Mouse (Mus musculus): ENCODE data around the gene Vgll2. TPM values are rescaled to one million over a fixed set of nuclear protein-coding genes. Genes with fewer than 3 reads are reported as not detected.

Vgll2 gene
- total RNA-seq (2017): not detected in 2 replicates

DNA sequence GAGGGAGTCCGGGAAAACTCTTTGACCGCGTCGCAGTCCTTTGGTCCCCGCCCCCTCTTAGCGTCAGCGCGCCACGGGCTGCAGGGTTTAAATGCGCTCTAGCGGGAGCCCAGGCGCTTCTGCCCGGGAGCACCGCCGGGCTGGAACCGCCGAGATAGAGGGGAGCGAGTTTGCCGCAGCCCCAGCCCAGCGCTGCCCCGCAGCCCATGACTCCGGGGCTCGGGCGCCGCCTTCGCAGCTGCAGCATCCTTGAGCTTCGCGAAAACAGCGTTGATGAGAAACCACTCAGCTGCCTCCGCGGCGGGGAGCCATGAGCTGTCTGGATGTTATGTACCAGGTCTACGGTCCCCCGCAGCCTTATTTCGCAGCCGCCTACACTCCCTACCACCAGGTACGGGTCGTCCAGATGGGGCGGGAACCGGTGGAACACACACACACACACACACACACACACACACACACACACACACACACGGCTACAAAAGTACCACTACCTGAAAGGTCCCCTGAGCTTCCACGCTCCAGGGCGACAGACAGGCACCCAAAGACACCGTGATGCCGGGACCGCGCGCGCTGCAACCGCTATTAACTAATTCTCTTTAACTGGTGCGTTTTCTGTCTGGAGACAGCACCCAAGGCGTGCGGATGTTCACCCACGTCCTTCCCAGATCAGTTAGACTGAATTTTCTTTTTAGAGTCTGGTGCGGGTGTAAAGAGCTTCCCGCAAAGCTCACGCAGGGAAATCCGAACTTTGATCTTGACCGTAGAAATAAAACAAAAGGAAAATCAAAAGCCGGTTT, at the start of gene Vgll2:
Vgll2 (plus strand) TSS at position 90 of the 800 bp plus-strand sequence.
- ATAC-seq (replicated peaks in 1 of 2; ENCODE audit: insufficient read depth in 1 of 2, low FRiP score in 2 of 2, low TSS enrichment in 1 of 2, low read depth in 1 of 2, poor library complexity in 2 of 2, severe bottlenecking in 2 of 2): peak; percentile 13 to 22; a peak in 1 of 4 replicates

DNA sequence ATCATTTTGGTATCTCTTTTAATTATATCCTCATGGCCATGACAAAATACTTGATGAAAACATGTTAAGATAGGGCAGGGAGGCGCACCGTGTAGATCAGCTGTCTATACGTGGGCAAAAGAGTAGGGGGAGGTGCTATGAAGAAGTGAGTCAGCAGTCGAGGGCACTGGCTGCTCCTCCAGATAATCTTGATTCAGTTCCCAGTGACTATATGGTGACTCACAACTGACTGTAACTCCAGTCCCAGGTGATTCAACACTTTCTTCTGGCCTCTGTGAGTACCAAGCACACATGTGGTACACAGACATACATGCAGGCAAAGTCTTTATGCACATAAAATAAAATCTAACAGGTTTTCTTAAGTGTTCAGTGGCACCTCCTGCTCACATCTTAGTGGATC, 47.2 kb upstream of the Vgll2 start:
- ATAC-seq (replicated peaks in 1 of 2; ENCODE audit: insufficient read depth in 1 of 2, low FRiP score in 2 of 2, low TSS enrichment in 1 of 2, low read depth in 1 of 2, poor library complexity in 2 of 2, severe bottlenecking in 2 of 2): no peak

DNA sequence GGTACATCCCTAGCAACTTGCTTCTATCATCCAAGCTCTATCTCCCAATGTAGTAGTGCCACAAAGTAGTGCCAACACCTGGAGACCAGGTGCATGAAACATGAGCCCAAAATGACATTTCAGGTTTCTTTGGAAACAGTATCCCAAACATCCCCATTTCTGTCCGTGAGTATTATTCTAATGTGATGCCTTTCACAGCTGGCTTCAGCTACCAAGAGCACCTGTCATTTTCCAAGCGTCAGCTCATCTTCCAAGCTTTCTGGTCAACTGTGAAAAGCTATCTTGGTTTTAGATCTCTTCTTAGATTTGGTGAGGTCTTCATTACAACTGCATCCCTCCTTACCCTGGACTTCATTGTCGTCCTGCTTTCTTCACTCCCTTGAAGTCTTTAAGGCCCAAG, 46.7 kb upstream of the Vgll2 start:
- no peak for ATAC-seq (replicated peaks in 1 of 2; ENCODE audit: insufficient read depth in 1 of 2, low FRiP score in 2 of 2, low TSS enrichment in 1 of 2, low read depth in 1 of 2, poor library complexity in 2 of 2, severe bottlenecking in 2 of 2)

DNA sequence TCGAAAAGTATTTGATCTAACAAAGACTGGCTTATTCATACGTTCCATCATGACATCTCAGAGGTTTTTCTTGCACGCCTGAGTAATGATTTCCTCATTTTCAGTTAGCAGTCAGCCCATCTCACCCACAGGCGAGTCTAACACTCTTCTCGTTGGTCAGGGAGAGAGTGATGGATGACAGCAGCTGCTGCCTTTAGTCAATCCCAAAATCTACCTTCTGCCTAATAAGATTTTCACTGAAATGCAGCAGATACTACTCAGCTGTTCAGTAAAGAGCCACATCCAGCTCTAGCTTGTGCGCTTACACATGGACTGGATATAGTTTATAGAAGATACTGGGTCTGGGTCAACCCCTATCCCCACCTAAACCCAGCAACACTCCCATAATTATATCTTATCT, 40.7 kb upstream of the Vgll2 start:
- no peak for ATAC-seq (replicated peaks in 1 of 2; ENCODE audit: insufficient read depth in 1 of 2, low FRiP score in 2 of 2, low TSS enrichment in 1 of 2, low read depth in 1 of 2, poor library complexity in 2 of 2, severe bottlenecking in 2 of 2)

DNA sequence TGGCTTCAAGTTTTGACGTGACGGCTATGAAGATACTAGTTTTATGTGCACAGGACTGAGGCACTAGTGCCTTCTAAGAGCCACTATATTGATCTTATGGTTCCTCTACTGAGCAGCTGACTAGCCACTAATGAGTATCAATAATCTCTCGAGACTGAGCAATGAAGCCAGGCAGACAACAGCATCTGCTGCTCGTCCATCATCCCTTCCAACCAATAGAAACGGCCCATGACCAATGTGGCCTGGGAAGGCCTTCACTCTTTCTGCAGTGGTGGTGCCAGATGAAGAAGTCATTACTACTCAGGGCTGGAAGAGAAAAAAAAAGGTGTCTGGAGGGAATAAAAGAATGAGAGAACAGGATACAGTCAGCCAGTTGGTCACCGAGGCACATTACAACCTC, 39.9 kb upstream of the Vgll2 start:
- no peak for ATAC-seq (replicated peaks in 1 of 2; ENCODE audit: insufficient read depth in 1 of 2, low FRiP score in 2 of 2, low TSS enrichment in 1 of 2, low read depth in 1 of 2, poor library complexity in 2 of 2, severe bottlenecking in 2 of 2)

DNA sequence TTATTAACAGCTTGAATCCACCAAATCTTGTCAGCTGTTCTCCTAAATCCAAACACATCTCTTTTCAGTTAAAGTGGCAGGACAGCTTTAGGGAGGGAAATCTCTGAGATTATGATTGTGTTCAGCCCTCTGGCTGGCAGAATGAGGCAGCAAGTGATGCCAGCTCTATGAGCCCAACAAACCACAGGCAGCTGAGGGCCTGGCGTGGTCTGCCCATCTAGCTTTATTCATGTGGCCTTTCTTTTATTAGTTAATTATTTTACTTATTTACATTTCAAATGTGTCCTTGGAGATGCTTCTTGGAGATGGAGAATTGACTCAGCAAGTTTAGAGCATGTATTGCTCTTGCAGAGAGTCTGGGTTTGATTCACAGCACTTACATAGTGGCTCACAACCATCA, 3.8 kb upstream of the Vgll2 start:
- ATAC-seq (replicated peaks in 1 of 2; ENCODE audit: insufficient read depth in 1 of 2, low FRiP score in 2 of 2, low TSS enrichment in 1 of 2, low read depth in 1 of 2, poor library complexity in 2 of 2, severe bottlenecking in 2 of 2): no peak

DNA sequence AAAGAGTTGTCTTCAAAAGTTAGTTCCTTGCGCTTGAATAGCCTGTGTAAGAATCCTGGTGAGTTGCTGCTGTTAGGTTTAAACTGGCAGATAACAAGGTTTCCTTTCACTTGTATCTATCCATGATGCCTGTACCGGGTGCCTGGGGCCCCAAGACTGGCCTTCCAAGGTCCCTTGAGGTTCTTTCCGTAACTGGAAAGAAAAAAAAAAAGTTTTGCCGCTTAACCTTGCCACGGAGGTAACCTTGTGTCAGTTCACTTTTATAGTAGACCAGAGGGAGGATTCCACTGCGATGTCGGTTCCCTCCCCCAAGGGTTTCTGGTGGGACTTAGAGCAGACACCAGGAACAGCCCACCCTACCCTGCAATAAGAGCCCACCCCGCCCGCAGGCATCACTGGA, 1.1 kb upstream of the Vgll2 start:
- ATAC-seq (replicated peaks in 1 of 2; ENCODE audit: insufficient read depth in 1 of 2, low FRiP score in 2 of 2, low TSS enrichment in 1 of 2, low read depth in 1 of 2, poor library complexity in 2 of 2, severe bottlenecking in 2 of 2): no peak

DNA sequence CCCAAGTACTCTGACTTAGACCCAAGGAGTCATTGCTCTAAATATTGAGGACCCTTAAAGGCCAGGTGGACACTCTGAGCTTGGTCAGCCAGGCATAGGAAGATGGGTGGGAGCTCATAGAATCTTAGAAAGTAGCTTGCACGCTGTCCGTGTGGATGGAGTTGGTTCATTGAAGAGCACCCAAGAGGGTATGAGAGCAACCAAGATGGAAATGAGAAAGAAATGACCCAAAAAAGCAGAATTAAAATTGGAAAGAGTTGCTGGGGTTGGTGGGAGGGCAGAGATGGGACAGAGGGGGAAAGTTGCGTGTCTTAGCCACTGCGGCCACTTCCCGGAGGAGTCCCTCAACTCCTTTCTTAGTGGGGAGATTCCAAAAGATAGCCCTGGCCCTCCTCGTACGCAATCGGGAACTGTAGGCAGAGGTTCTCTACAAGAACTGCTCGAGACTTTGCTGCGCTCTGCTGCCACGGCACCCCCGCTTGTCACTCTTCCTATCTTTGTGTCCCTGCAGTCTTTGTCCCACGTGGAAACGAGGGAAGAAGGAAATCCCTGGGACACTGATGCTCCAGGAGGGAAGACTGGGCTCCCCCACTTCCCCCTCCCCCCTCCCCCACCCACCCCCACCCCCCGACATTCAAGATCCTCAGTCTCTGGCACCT, 437 bp upstream of the Vgll2 start:
- ATAC-seq (replicated peaks in 1 of 2; ENCODE audit: insufficient read depth in 1 of 2, low FRiP score in 2 of 2, low TSS enrichment in 1 of 2, low read depth in 1 of 2, poor library complexity in 2 of 2, severe bottlenecking in 2 of 2): no peak

DNA sequence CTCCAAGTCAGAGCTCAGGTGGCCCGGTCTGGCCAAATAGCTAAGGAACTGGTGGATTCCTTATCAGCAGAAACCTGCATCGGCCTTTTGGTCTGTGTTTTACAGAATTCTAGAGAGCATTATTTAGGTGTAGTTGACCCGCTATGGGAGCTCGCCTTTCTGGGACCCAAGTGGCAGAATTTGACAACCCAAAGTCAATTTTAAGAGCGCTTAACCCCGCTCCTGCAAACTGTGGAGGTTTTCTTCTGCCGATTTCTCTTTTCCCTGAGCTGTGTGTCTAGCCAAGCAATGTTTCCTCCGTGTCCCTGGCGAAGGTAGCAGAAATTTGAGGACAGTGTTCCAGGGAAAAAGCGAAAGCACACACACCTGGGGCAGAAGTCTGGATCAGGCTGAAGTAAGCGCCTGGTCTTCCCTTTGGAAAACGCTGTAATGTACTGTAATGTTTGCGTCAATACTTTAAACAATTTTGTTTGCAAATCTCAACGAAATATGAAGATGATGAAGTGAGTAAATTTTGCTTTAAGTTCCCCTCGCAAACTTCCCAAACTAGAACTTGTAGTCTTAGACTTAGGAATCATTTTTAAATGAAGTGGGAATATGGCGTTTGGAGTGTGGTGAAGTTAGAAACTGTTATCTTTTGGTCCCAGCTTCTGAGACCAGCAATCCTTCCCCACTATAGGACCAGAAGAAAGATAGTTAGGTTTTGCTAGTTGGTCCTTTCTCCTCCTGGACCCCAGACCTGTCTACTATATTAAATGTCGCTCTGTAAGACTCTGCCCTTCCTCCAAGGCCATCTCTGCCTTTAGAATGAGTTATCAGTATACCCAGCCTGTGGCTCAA, 1.1 kb downstream of the Vgll2 start:
- no peak for ATAC-seq (replicated peaks in 1 of 2; ENCODE audit: insufficient read depth in 1 of 2, low FRiP score in 2 of 2, low TSS enrichment in 1 of 2, low read depth in 1 of 2, poor library complexity in 2 of 2, severe bottlenecking in 2 of 2)

DNA sequence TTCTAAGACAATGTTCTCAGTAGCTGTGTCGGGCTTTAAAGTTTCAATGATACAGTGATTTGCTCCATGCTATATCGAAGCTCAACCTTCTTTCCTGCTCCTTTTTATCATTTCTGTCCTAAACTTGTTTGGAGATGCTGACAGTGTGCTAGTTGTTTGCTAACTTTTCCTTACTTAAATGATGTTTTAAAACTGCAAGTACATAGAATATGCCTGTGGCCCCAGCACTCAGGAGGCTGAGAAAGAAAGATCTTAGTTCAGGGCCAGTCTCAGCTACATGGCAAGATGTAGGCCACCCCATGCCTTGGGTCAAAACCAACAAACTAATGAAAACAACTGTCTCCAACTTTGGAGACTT, 1.7 kb downstream of the Vgll2 start:
- ATAC-seq (replicated peaks in 1 of 2; ENCODE audit: insufficient read depth in 1 of 2, low FRiP score in 2 of 2, low TSS enrichment in 1 of 2, low read depth in 1 of 2, poor library complexity in 2 of 2, severe bottlenecking in 2 of 2): no peak

DNA sequence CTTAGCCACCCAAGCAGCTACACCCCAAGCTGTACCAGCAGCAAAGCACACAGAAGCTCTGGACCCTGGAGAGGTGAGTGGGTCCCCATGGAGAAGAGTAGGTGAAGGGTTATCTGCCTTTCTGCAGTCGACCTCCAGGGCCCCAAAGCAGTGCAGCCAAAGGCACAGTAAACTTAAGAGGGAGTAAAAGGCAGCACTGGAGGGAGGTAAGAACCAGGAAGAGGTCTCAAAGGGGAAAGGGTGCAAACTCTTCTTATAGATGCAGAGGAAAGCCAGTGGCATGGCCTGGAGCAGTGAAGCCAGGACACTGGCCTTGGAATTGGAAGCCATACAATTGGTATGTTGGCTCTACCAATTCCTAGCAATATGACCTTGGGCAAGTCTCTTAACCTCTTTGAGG, 3.0 kb downstream of the Vgll2 start:
- ATAC-seq (replicated peaks in 1 of 2; ENCODE audit: insufficient read depth in 1 of 2, low FRiP score in 2 of 2, low TSS enrichment in 1 of 2, low read depth in 1 of 2, poor library complexity in 2 of 2, severe bottlenecking in 2 of 2): no peak

DNA sequence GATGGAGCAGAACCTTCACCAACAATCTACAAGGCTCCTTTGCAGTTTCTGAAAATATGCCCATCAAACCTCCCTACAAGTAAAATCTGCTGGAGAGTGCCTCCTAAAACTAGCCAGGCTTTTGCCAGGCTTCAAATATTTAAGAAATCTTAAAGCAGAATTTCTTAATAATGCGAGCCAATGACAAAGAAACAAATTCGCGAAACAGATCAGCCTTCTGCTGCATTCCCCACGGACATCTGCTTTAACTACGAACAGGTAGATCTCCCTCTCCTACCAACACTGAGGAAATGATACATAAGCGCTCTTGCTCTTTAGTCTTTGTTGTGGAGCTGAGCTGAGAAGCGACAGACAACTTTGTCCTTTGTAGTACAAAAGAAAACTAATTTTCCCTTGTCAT, 3.5 kb downstream of the Vgll2 start:
- ATAC-seq (replicated peaks in 1 of 2; ENCODE audit: insufficient read depth in 1 of 2, low FRiP score in 2 of 2, low TSS enrichment in 1 of 2, low read depth in 1 of 2, poor library complexity in 2 of 2, severe bottlenecking in 2 of 2): no peak

DNA sequence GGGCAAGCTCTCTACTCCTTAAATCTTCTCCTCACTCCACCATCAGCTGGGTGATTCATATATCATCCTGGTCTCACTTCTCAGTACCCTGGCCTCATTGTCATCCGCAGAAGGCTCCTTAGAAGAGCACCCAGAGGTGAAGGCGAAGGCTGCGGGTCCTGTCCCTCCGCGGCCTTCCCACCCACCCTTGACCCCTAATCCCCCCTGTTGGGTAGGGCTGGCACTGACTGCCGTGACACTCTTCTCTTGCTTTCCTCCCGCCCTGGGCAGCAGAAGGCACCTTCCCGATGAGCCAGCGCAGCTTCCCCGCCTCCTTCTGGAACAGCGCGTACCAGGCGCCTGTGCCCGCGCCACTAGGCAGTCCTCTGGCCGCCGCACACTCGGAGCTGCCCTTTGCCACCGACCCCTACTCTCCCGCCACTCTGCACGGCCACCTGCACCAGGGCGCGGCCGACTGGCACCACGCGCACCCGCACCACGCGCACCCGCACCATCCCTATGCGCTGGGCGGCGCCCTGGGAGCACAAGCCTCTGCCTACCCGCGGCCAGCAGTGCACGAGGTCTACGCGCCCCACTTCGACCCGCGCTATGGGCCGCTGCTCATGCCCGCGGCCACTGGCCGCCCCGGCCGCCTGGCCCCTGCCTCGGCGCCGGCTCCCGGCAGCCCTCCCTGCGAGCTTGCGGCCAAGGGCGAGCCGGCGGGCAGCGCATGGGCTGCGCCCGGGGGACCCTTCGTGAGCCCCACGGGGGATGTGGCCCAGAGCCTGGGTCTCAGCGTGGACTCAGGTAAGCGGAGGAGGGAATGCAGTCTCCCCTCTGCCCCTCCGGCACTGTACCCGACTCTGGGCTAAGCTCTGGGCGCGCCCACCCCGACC, 5.1 kb downstream of the Vgll2 start:
- ATAC-seq (replicated peaks in 1 of 2; ENCODE audit: insufficient read depth in 1 of 2, low FRiP score in 2 of 2, low TSS enrichment in 1 of 2, low read depth in 1 of 2, poor library complexity in 2 of 2, severe bottlenecking in 2 of 2): peak in 1 of 2 experiments; percentile 27; a peak in 1 of 4 replicates

DNA sequence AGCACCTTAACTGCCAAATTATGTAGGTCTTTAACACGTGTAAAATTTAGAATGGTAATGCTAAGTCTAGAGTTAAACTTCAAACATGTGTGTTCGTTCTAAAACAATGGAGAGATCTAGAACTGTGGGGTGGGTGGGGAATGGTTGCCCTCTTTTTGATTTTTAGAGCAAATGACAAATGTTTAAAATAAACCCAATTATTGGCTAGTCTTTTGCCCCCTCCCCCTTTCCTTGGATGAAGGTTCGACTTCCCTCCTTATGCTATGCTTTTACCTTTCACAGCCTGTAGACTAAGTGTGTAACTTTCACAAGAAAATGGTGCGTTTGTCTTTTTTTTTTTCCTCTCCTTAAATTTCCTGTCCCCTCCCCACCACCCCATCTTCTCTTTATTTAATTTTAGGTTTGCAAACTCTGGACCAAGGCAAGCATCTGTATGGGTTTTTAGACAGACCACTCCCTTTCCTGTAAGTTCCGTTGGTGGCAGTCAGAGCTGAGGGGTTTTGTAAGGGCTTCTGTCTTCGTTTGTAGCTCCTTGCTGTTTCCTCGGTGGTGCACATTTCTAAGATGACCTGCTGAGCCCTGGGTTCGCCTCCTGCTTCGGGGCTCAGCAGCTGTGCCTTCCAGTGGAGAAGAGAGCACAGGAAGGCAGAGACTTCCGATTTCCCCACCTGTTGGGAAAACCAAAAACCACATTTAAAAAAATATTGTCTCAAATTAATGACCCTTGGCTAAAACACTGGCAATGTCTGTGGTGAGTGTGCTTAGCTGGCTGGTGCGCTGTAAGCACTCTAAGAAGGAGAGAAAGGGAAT, 6.5 kb downstream of the Vgll2 start:
- ATAC-seq (replicated peaks in 1 of 2; ENCODE audit: insufficient read depth in 1 of 2, low FRiP score in 2 of 2, low TSS enrichment in 1 of 2, low read depth in 1 of 2, poor library complexity in 2 of 2, severe bottlenecking in 2 of 2): no peak

DNA sequence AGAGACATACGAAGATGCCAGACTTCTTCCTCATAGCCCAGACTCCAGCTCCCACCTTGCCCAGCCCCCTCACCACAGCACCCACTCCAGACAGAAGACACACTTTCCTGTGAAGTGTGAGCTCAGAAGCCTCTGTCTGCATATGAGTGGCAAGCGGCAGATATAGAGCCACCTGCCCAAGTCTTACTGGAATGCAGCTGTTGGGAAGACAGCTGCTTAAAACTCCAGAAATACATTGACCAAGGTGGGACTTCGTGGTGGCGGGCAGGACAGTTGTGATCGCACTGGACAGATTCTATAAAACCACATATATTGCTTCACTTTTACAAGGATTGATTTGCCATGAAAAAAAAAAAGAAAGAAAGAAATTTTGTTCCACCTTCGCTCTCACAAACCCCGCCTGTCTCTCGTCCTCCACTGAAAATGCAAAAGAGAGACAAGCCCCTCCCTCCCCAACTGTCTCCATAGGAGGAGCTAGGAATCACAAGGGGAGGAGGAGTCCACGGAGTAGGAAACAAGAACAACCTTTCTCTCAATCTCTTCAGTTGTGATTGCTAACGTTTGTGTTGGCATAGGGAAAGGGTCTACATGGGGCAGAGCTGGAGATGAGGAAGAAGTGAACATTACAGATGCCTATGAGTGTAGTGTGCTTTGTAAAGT, 7.2 kb downstream of the Vgll2 start:
- ATAC-seq (replicated peaks in 1 of 2; ENCODE audit: insufficient read depth in 1 of 2, low FRiP score in 2 of 2, low TSS enrichment in 1 of 2, low read depth in 1 of 2, poor library complexity in 2 of 2, severe bottlenecking in 2 of 2): peak in 1 of 2 experiments; percentile 37; a peak in 1 of 4 replicates

DNA sequence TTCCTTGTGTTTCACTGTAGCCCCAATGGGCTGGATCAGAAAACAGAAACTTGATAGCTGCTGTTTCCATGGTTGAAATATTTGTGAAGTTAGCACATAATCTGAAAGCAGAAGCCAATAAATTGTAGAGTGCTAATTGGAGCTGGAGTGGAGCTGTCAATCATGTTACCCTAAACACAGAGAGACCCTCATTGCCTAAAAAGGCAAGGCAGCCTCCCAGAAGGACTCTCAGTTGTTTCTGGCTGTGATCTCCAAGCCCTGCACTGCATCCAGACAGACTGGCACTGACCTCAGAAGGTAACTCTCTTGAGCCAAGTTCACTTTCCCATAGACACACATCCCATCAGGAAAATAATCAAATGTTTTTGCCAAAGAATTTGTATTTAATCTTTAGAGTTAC, 11.4 kb downstream of the Vgll2 start:
- ATAC-seq (replicated peaks in 1 of 2; ENCODE audit: insufficient read depth in 1 of 2, low FRiP score in 2 of 2, low TSS enrichment in 1 of 2, low read depth in 1 of 2, poor library complexity in 2 of 2, severe bottlenecking in 2 of 2): no peak

All from hematopoietic stem cell, adult 5-6 weeks (primary cell).